Mouse (Mus musculus): Measurements from ENCODE around the gene 9030612E09Rik. TPM values are rescaled to one million over a fixed set of nuclear protein-coding genes. Genes with fewer than 3 reads are reported as not detected.

Gene 9030612E09Rik
- polyA plus RNA-seq, 1 experiment: 0.20 TPM

GRCm38 (mm10) chr10:43155046-43155560, 19.4 kb upstream of the 9030612E09Rik start:
- TF ChIP-seq POLR2A (IDR thresholded peaks at IDR 0.05; ENCODE audit: control insufficient read depth, extremely low read depth, insufficient read depth, low read length, poor library complexity): no peak
- TF ChIP-seq CTCF (IDR thresholded peaks at IDR 0.05; ENCODE audit: borderline replicate concordance, control insufficient read depth, extremely low read depth, insufficient read depth, low read length, poor library complexity): no peak
- no peak for DNase-seq
- 76% methylated on average over 12 of the region's 12 CpGs for WGBS

GRCm38 (mm10) chr10:43158917-43159316, 15.6 kb upstream of the 9030612E09Rik start:
- Histone ChIP-seq H3K36me3 (ENCODE audit: control insufficient read depth, insufficient read depth, low read length) (no peaks in the 10 kb centered on the region), H3K4me3 (ENCODE audit: control insufficient read depth, insufficient read depth, low read length) (no peak overlapping the region), H3K27me3 (ENCODE audit: control insufficient read depth, insufficient read depth, low read length) (no peaks in the 10 kb centered on the region), H3K27ac (ENCODE audit: control insufficient read depth, insufficient read depth, low read length) (no peak overlapping the region), H3K4me1 (replicated peaks; ENCODE audit: control insufficient read depth, insufficient read depth, low read length) (no peaks in the 10 kb centered on the region)
- TF ChIP-seq POLR2A (IDR thresholded peaks at IDR 0.05; ENCODE audit: control insufficient read depth, extremely low read depth, insufficient read depth, low read length, poor library complexity) (no peak), CTCF (IDR thresholded peaks at IDR 0.05; ENCODE audit: borderline replicate concordance, control insufficient read depth, extremely low read depth, insufficient read depth, low read length, poor library complexity) (no peak)
- DNase-seq: no peak
- 91% methylated on average over 5 of the region's 5 CpGs for WGBS

More at GRCm38 (mm10) chr10:43155046-43155560, 19.4 kb upstream of the 9030612E09Rik start:
- H3K27ac ChIP-seq (ENCODE audit: control insufficient read depth, insufficient read depth, low read length): no peak overlapping the region
- H3K4me3 ChIP-seq (ENCODE audit: control insufficient read depth, insufficient read depth, low read length): no peak overlapping the region
- H3K36me3 ChIP-seq (ENCODE audit: control insufficient read depth, insufficient read depth, low read length): no peaks in the 10 kb centered on the region
- H3K4me1 ChIP-seq (replicated peaks; ENCODE audit: control insufficient read depth, insufficient read depth, low read length): no peaks in the 10 kb centered on the region
- no peaks in the 10 kb centered on the region for H3K27me3 ChIP-seq (ENCODE audit: control insufficient read depth, insufficient read depth, low read length)

- 92% methylated on average over 5 of the region's 5 CpGs for WGBS
- H3K4me1 ChIP-seq (replicated peaks; ENCODE audit: control insufficient read depth, insufficient read depth, low read length): no peaks in the 10 kb centered on the region
- H3K4me3 ChIP-seq (ENCODE audit: control insufficient read depth, insufficient read depth, low read length): no peak overlapping the region
- H3K27ac ChIP-seq (ENCODE audit: control insufficient read depth, insufficient read depth, low read length): no peak overlapping the region
- DNase-seq: no peak
- no peaks in the 10 kb centered on the region for H3K27me3 ChIP-seq (ENCODE audit: control insufficient read depth, insufficient read depth, low read length)
- H3K36me3 ChIP-seq (ENCODE audit: control insufficient read depth, insufficient read depth, low read length): no peaks in the 10 kb centered on the region
- no peak for TF ChIP-seq POLR2A (IDR thresholded peaks at IDR 0.05; ENCODE audit: control insufficient read depth, extremely low read depth, insufficient read depth, low read length, poor library complexity)
- TF ChIP-seq CTCF (IDR thresholded peaks at IDR 0.05; ENCODE audit: borderline replicate concordance, control insufficient read depth, extremely low read depth, insufficient read depth, low read length, poor library complexity): no peak
Observed at GRCm38 (mm10) chr10:43159333-43159732, 15.2 kb upstream of the 9030612E09Rik start.

- H3K36me3 ChIP-seq (ENCODE audit: control insufficient read depth, insufficient read depth, low read length): no peaks in the 10 kb centered on the region
- H3K27me3 ChIP-seq (ENCODE audit: control insufficient read depth, insufficient read depth, low read length): no peaks in the 10 kb centered on the region
- 93% methylated on average over 12 of the region's 12 CpGs for WGBS
- TF ChIP-seq CTCF (IDR thresholded peaks at IDR 0.05; ENCODE audit: borderline replicate concordance, control insufficient read depth, extremely low read depth, insufficient read depth, low read length, poor library complexity) (no peak), POLR2A (IDR thresholded peaks at IDR 0.05; ENCODE audit: control insufficient read depth, extremely low read depth, insufficient read depth, low read length, poor library complexity) (no peak)
- H3K4me3 ChIP-seq (ENCODE audit: control insufficient read depth, insufficient read depth, low read length): no peak overlapping the region
- no peaks in the 10 kb centered on the region for H3K4me1 ChIP-seq (replicated peaks; ENCODE audit: control insufficient read depth, insufficient read depth, low read length)
- no peak overlapping the region for H3K27ac ChIP-seq (ENCODE audit: control insufficient read depth, insufficient read depth, low read length)
- no peak for DNase-seq
Observed at GRCm38 (mm10) chr10:43162318-43162717, 12.2 kb upstream of the 9030612E09Rik start.

GRCm38 (mm10) chr10:43164406-43164805, 10.1 kb upstream of the 9030612E09Rik start:
- no peaks in the 10 kb centered on the region for H3K36me3 ChIP-seq (ENCODE audit: control insufficient read depth, insufficient read depth, low read length)
- no peak overlapping the region for H3K27ac ChIP-seq (ENCODE audit: control insufficient read depth, insufficient read depth, low read length)
- no peak overlapping the region for H3K4me3 ChIP-seq (ENCODE audit: control insufficient read depth, insufficient read depth, low read length)
- no peak for TF ChIP-seq POLR2A (IDR thresholded peaks at IDR 0.05; ENCODE audit: control insufficient read depth, extremely low read depth, insufficient read depth, low read length, poor library complexity)
- TF ChIP-seq CTCF (IDR thresholded peaks at IDR 0.05; ENCODE audit: borderline replicate concordance, control insufficient read depth, extremely low read depth, insufficient read depth, low read length, poor library complexity): no peak
- WGBS: 100% methylated on average over 2 of the region's 2 CpGs
- H3K4me1 ChIP-seq (replicated peaks; ENCODE audit: control insufficient read depth, insufficient read depth, low read length): no peaks in the 10 kb centered on the region
- DNase-seq: no peak
- no peaks in the 10 kb centered on the region for H3K27me3 ChIP-seq (ENCODE audit: control insufficient read depth, insufficient read depth, low read length)

- H3K27ac ChIP-seq (ENCODE audit: control insufficient read depth, insufficient read depth, low read length): no peak overlapping the region
- TF ChIP-seq POLR2A (IDR thresholded peaks at IDR 0.05; ENCODE audit: control insufficient read depth, extremely low read depth, insufficient read depth, low read length, poor library complexity): no peak
- no peak for TF ChIP-seq CTCF (IDR thresholded peaks at IDR 0.05; ENCODE audit: borderline replicate concordance, control insufficient read depth, extremely low read depth, insufficient read depth, low read length, poor library complexity)
- peaks cover 6% of the 10 kb centered on the region for H3K27me3 ChIP-seq (ENCODE audit: control insufficient read depth, insufficient read depth, low read length)
- H3K36me3 ChIP-seq (ENCODE audit: control insufficient read depth, insufficient read depth, low read length): no peaks in the 10 kb centered on the region
- WGBS: 85% methylated on average over 1 of the region's 1 CpGs
- H3K4me3 ChIP-seq (ENCODE audit: control insufficient read depth, insufficient read depth, low read length): no peak overlapping the region
- DNase-seq: no peak
- H3K4me1 ChIP-seq (replicated peaks; ENCODE audit: control insufficient read depth, insufficient read depth, low read length): no peaks in the 10 kb centered on the region
Observed at GRCm38 (mm10) chr10:43166146-43166545, 8.4 kb upstream of the 9030612E09Rik start.

- H3K4me1 ChIP-seq (replicated peaks; ENCODE audit: control insufficient read depth, insufficient read depth, low read length): no peaks in the 10 kb centered on the region
- no peak overlapping the region for H3K4me3 ChIP-seq (ENCODE audit: control insufficient read depth, insufficient read depth, low read length)
- no peak for DNase-seq
- TF ChIP-seq CTCF (IDR thresholded peaks at IDR 0.05; ENCODE audit: borderline replicate concordance, control insufficient read depth, extremely low read depth, insufficient read depth, low read length, poor library complexity) (no peak), POLR2A (IDR thresholded peaks at IDR 0.05; ENCODE audit: control insufficient read depth, extremely low read depth, insufficient read depth, low read length, poor library complexity) (no peak)
- H3K36me3 ChIP-seq (ENCODE audit: control insufficient read depth, insufficient read depth, low read length): no peaks in the 10 kb centered on the region
- 98% methylated on average over 3 of the region's 3 CpGs for WGBS
- peaks cover 8% of the 10 kb centered on the region for H3K27me3 ChIP-seq (ENCODE audit: control insufficient read depth, insufficient read depth, low read length)
- no peak overlapping the region for H3K27ac ChIP-seq (ENCODE audit: control insufficient read depth, insufficient read depth, low read length)
Observed at GRCm38 (mm10) chr10:43166817-43167216, 7.7 kb upstream of the 9030612E09Rik start.
